Comparison of ENCODE assay signal across 21 mouse cellular contexts in genomic region chr12:99736971-99737370, GRCm38 (mm10).
A peak's percentile ranks its signal among the peaks of the same experiment; 100 is the strongest.
DNase-seq lines count a peak whose midpoint lies in the region; ATAC-seq lines count a peak whose summit lies in the region.
"Had no signal": no experiment of that assay in that cellular context is flagged by ENCODE, and none has a peak within 500 bp of the region (broad histone marks: within the 10 kb centered on the region; RNA-seq: fewer than 3 reads in every experiment).

No protein-coding gene starts in this region.

- H3K36me3 ChIP-seq in forebrain, embryonic 13.5 days (ENCODE audit: poor library complexity, severe bottlenecking): no peaks in the 10 kb centered on the region
- no peaks in the 10 kb centered on the region for H3K36me3 ChIP-seq in forebrain, embryonic 14.5 days (ENCODE audit: control insufficient read depth, insufficient read depth, low read length)
- no peaks in the 10 kb centered on the region for H3K36me3 ChIP-seq in embryonic facial prominence, embryonic 10.5 days (replicated peaks)
- no peaks in the 10 kb centered on the region for H3K36me3 ChIP-seq in neural tube, embryonic 12.5 days
- H3K36me3 ChIP-seq: embryonic facial prominence, embryonic 12.5 days; heart, embryonic 12.5 days; limb, embryonic 10.5 days had no signal

- H3K4me1 ChIP-seq in forebrain, embryonic 13.5 days: peaks cover 24% of the 10 kb centered on the region
- peaks cover 3% of the 10 kb centered on the region for H3K4me1 ChIP-seq in forebrain, embryonic 14.5 days (ENCODE audit: control insufficient read depth, insufficient read depth, low read length)
- peaks cover 12% of the 10 kb centered on the region for H3K4me1 ChIP-seq in embryonic facial prominence, embryonic 10.5 days
- peaks cover 8% of the 10 kb centered on the region for H3K4me1 ChIP-seq in neural tube, embryonic 12.5 days

- H3K27me3 ChIP-seq in forebrain, embryonic 13.5 days: no peaks in the 10 kb centered on the region
- H3K27me3 ChIP-seq in forebrain, embryonic 14.5 days (replicated peaks; ENCODE audit: control insufficient read depth, insufficient read depth, low read length): no peaks in the 10 kb centered on the region
- H3K27me3 ChIP-seq in embryonic facial prominence, embryonic 10.5 days (replicated peaks; ENCODE audit: low read depth, poor library complexity, severe bottlenecking): no peaks in the 10 kb centered on the region
- H3K27me3 ChIP-seq in neural tube, embryonic 12.5 days (replicated peaks): no peaks in the 10 kb centered on the region
- H3K27me3 ChIP-seq: embryonic facial prominence, embryonic 12.5 days; heart, embryonic 12.5 days had no signal

- H3K4me2 ChIP-seq in forebrain, embryonic 13.5 days: no peak overlapping the region
- no peak overlapping the region for H3K4me2 ChIP-seq in forebrain, embryonic 14.5 days (ENCODE audit: low read length)
- H3K4me2 ChIP-seq in neural tube, embryonic 12.5 days (replicated peaks): 0 out of 2 replicates have a peak overlapping the region, but pooled peaks have one; percentile 24
- H3K4me2 ChIP-seq: embryonic facial prominence, embryonic 12.5 days; heart, embryonic 12.5 days; liver, embryonic 11.5 days had no signal

- no peak overlapping the region for H3K4me3 ChIP-seq in forebrain, embryonic 13.5 days
- no peak overlapping the region for H3K4me3 ChIP-seq in forebrain, embryonic 14.5 days (ENCODE audit: low read depth, low read length)
- no peak overlapping the region for H3K4me3 ChIP-seq in embryonic facial prominence, embryonic 10.5 days
- H3K4me3 ChIP-seq in neural tube, embryonic 12.5 days: no peak overlapping the region
- H3K4me3 ChIP-seq: embryonic facial prominence, embryonic 12.5 days; heart, embryonic 12.5 days; layer of hippocampus, adult 2 months; limb, embryonic 10.5 days had no signal

- H3K27ac ChIP-seq in forebrain, embryonic 13.5 days: 0 out of 2 replicates have a peak overlapping the region, but pooled peaks have one; percentile 20
- no peak overlapping the region for H3K27ac ChIP-seq in forebrain, embryonic 14.5 days (ENCODE audit: low read depth, low read length)
- peak overlapping the region; percentile 35; the same call in 1 of the 2 replicates for H3K27ac ChIP-seq in embryonic facial prominence, embryonic 10.5 days (replicated peaks)
- H3K27ac ChIP-seq in neural tube, embryonic 12.5 days: no peak overlapping the region; the same call in 1 of the 2 replicates
- H3K27ac ChIP-seq: embryonic facial prominence, embryonic 12.5 days; kidney, postnatal 0 days; layer of hippocampus, adult 2 months; limb, embryonic 10.5 days had no signal

- no peak for DNase-seq in forebrain, embryonic 14.5 days (ENCODE audit: low spot score)
- no peak for DNase-seq in embryonic facial prominence, embryonic 10.5 days (ENCODE audit: low spot score)
- no peak for DNase-seq in cerebellum, adult 18-20 months
- DNase-seq in urinary bladder, postnatal 10 days (ENCODE audit: low spot score): no peak
- DNase-seq: adrenal gland, postnatal 14 days; cerebellum, adult 8-10 months; gastrocnemius, postnatal 36 days; heart, postnatal 36 days; lung, adult 2 months; lung, postnatal 4 days; thymus, postnatal 25 days had no signal

- no peak overlapping the region for H3K9ac ChIP-seq in forebrain, embryonic 13.5 days
- H3K9ac ChIP-seq in forebrain, embryonic 14.5 days (ENCODE audit: low read length): no peak overlapping the region
- H3K9ac ChIP-seq in neural tube, embryonic 12.5 days: no peak overlapping the region
- H3K9ac ChIP-seq: embryonic facial prominence, embryonic 12.5 days; heart, embryonic 12.5 days had no signal

- H3K9me3 ChIP-seq in forebrain, embryonic 13.5 days (replicated peaks): no peaks in the 10 kb centered on the region
- H3K9me3 ChIP-seq in forebrain, embryonic 14.5 days (replicated peaks; ENCODE audit: control insufficient read depth, low read length): no peaks in the 10 kb centered on the region
- H3K9me3 ChIP-seq in embryonic facial prominence, embryonic 10.5 days: no peaks in the 10 kb centered on the region
- no peaks in the 10 kb centered on the region for H3K9me3 ChIP-seq in neural tube, embryonic 12.5 days
- H3K9me3 ChIP-seq: embryonic facial prominence, embryonic 12.5 days; limb, embryonic 10.5 days had no signal

- no peak for ATAC-seq in forebrain, embryonic 13.5 days
- ATAC-seq in forebrain, embryonic 14.5 days: no peak; the same call in 1 of the 2 replicates
- ATAC-seq in megakaryocyte-erythroid progenitor cell, adult 5-6 weeks (replicated peaks; ENCODE audit: low FRiP score, low TSS enrichment, poor library complexity, severe bottlenecking): 0 out of 2 replicates have a peak, but pooled peaks have one; percentile 46
- ATAC-seq in neural tube, embryonic 12.5 days (ENCODE audit: low FRiP score, low read depth): no peak
- ATAC-seq: intestine, postnatal 0 days had no signal

- 52% methylated on average over 3 of the region's 3 CpGs for WGBS in forebrain, embryonic 13.5 days
- WGBS in forebrain, embryonic 14.5 days: 49% methylated on average over 3 of the region's 3 CpGs
- WGBS in embryonic facial prominence, embryonic 10.5 days: 45% methylated on average over 3 of the region's 3 CpGs
- WGBS in neural tube, embryonic 12.5 days: 36% methylated on average over 3 of the region's 3 CpGs

Comparison
In these comparisons a context has a peak if more than half of its experiments do, and no peak if none do; other contexts are left out.
1. H3K27ac ChIP-seq: peak in forebrain, embryonic 13.5 days (single experiment) and embryonic facial prominence, embryonic 10.5 days (single experiment); none in forebrain, embryonic 14.5 days (single experiment) and neural tube, embryonic 12.5 days (single experiment).